Mouse (Mus musculus) urinary bladder, postnatal 14 days (tissue): Measurements from ENCODE around the gene Psme4.

ENCODE experiments used
- DNase-seq: peaks from one replicate; pipeline ENCODE4 v3.0.0; 2021; ENCODE audit warnings: low spot score

The Psme4 gene

DNA sequence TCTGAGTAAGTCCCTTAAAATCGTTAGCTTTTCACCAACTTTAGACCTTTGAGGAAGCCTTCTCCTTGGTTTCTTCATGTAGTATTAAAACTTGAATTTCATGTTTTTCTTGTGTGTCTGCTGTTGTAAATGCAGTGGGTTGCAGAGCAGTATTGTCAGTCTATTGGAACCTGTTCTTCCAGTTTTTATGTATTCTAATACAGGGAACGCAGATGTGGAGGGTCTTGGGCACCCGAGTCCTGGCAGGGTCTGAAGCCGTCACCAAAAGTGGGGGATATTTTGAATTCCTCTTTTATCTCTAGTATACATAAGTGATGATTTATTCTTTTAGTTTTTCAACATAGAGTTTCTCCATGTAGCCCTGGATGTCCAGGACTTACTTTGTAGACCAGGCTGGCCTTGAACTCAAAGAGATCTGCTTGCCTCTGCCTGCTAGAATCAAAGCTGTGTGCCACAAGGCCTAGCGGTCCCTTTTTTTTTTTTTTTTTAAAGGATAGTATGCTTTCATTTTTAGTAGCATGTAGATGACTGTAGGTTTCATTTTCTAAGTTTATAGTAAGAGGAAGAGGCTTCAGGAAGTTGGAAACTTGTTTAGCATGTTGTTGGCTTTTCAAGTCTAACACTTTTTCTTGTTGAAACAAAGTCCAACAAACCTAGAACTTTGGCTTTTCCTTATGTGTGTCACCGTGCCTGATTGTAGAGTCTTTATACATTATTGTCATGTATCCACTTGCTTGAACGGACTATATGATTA, 14.9 kb downstream of the Psme4 start:
- DNase-seq = no peak

DNA sequence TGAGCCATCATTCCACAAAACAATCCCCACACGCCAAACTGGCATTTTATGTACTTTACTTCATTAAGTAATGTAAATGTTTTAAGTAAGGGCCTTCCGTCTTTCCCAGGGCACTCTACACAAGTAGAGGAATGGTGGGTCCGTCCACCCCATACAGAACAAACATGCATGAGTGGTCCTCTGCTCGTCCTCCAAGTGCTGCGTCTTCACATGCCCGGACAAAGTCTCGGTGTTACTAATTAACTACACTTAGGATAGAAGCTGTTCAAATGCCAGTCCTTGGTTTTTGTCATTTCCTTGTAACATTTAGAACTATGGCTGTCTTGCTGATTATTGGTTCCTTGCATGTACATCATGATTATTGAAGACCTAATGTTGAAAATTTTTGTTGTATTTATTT, 21.2 kb downstream of the Psme4 start:
- no peak for DNase-seq

DNA sequence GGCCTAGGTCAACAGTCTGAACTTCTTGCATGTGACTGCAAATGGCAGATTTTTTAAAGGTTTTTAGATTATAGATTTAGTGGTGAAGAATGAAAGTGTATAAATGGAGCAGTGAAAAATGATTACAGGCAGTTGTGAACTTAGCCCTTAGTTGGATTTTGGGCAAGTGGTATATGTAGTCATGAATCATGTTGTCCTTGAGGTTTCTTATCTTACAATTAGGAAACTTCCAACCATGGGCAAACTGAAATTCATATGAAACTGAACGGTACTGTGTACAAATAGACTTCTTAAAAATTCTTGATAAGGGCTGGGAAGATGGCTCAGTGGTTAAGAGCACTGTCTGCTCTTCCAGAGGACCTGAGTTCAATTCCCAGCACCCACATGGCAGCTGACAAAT, 22.2 kb downstream of the Psme4 start:
- DNase-seq = no peak

DNA sequence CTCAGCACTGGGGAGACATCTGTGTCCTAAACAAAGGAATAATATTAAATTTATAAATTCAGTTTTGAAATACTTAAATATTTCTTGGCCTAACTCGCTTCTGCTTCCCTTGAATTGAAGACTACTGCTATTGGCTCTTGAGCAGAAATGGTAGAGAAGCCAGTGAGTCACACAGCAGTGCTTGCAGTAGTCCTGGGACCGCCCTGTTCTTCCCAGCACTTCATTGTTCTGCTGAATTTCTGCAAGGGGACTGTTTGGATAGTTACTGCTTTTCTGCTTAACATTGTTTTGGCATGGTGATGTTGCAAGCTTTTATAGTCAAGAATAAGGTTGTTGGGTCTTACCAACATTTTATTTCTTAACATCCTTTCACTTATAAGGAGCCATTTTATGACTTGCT, 25.7 kb downstream of the Psme4 start:
- no peak for DNase-seq

DNA sequence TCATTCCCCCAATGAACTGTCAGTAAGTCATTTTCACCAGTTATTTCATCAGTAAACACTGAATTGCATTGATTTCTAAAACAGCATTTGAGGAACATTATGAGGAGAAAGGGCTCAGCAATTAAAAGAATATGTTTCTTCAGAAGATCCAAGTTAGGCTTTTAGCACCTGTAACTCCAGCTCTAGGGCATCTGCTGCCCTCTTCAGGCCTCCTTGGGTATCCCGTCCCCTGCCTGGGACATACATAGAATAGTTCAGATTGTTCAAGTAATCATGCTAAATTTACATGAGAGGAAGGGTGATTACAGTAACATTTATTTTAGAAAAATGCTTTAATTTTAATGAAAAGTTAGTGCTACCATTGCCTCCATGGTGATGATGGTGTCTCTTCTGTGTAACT, 28.0 kb downstream of the Psme4 start:
- DNase-seq = peak; percentile 53

DNA sequence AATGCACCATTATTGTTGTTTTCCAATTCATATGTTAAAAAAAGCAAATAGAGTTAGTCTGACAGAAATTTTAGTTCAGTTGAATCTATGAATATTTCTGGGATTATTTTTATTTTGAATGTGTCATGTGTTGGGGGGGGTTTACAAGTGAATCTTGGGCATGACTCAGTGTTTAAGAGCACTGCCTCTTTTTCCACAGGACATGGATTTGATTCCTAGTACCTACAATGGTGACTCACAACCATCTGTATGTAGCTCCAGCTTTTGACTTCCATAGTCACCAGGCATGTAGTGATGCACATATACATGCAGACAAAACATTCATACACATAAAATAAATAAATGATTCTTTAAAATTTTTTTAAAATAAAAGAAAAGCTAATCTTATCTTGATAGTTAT, 28.6 kb downstream of the Psme4 start:
- DNase-seq = no peak

DNA sequence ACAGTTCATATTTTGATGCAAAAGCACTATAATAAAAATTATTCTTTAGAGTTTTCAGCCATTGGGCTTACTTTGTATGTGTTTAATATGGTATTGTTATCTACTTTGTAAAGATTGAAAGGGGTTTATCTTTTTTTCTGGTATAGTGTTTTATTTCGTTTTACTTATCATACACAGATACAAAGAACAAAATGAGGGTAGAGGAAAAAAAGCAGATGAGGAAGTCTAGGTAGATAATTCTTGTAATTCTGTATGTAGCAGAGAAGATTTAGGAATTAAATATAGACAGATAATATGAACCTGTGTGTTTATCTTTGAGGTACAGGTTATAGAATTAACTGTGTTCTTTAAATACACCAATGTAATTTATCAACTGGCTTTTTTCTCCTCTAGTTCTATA, 30.9 kb downstream of the Psme4 start:
- DNase-seq = no peak

DNA sequence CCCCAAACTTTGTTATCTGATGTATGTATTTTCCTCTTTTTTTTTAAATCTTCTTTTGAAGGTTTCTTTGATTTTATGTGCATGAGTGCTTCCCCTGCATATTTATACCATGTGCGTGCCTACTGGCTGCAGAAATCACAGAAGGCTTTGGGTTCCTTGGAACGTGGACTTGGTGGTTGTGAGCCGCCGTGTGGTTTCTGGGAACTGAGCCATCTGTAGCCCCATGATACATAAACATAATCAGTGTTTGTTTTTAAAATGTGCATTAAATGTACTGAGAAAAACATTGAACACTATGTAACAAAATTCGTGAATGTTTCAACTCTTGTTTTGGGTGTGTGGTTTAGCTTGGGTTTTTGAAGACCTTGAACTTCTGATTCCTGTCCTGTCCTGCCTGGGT, 49.6 kb downstream of the Psme4 start:
- DNase-seq = no peak

DNA sequence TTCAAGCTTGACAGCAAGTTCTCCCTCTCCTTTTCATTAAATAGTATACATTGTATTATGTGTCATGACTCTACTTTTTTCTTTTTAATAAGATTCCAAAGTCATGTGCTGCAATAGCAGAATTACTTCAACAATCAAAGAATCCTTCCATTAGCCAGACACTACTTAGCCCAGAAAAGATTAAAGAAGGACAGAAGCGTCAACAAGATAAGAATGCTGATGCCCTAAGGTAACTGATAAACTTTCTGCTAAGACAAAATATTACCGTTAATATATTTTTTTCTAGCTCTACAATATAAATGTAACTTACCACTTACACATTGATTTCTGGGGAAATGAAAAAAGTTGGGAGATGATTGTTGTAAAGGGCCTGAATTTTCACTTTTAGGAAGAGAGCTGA, 67.3 kb downstream of the Psme4 start:
- no peak for DNase-seq

DNA sequence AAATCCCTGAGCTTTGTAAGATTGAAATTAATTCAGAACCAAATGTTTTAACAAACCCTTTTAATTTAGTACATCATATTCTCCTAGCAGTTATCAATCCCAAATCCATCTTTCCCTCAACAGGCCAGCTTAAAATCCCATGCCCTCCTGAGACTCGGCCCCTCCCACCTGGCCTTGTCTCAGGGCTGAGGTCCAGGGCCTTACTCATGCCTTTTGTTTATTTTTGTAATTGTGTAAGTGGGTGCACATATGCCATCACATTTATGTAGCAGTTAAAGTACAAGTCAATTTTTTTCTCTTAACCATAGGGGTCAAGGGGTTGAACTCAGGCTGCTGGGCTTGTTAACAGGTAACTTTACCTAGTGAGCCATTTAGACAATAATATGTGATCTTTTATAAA, 72.8 kb downstream of the Psme4 start:
- no peak for DNase-seq

DNA sequence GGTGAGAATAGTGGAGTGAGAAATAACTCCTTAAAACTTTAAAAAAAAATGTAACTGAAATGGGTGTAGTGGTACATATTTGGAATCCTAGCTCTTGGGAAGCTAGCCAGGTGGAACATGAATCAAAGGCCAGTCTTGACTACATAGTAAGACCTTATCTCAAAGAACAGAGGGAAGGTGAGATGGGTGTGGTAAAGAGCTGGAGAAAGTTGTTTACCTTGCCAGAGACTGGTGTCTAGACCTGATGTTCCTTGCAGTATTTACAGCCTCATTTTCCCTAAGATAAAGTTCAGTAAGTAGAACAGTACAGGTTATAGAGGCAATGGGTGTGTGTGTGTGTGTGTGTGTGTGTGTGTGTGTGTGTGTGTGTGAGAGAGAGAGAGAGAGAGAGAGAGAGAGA, 100.9 kb downstream of the Psme4 start:
- no peak for DNase-seq

DNA sequence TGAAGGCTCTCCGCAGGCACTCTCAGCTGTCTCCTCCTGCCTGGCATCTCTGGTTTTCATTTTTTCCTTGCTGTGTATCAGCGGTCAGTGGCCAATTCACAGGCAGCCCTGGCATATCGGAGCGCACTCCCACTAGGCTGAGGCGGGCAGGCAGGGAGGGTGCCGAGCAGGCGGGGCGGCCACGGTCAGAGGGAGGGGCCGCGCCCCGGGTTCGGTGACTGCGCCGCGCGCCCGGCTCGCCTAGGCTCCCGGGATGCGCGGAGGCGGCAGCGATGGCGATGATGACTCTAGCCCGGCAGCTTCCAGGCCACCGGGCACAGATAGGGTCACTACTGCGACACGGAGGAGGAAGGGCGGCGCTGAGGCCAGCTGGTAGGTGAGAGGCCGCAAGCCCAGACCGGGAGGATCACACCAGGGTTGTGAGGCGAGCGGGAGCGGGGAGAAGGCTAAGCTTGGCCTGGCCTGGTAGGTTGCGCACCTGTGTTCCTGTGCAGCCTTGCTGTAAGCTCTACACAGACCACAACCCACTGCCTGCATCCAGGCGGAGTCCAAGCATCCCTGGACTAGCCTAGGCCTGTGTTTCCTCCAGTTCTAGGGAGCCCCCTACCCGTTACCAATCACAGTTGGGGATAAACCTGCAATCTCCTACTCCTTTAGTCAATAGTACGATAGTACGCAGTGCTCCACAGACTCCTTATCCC, 113.8 kb downstream of the Psme4 start, which contains the start of the genes Gpr75 and Asb3:
TSS of gene Gpr75 (plus strand) at position 188 of the 701 bp plus-strand sequence.
TSS of gene Asb3 (plus strand) at position 246 of the 701 bp plus-strand sequence.
- peak; percentile 49 for DNase-seq

DNA sequence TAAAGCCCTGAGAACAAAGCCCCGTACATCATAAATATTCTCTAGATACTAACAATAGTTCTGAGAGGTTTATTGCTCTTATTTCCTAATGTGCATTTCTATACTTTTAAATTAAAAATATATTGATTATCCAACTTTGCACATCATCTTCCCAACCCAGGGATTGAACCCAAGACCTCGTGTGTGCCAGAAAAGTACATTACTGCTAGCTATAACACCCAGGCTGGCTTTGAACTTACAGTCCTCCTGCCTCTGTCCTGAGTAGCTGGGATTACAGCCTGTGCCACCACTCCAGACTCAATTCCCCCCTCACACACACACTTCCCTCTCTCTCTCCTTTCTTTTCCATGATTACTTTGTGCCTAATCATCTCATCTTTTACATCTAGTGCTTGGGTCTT, 116.6 kb downstream of the Psme4 start:
- DNase-seq = no peak

DNA sequence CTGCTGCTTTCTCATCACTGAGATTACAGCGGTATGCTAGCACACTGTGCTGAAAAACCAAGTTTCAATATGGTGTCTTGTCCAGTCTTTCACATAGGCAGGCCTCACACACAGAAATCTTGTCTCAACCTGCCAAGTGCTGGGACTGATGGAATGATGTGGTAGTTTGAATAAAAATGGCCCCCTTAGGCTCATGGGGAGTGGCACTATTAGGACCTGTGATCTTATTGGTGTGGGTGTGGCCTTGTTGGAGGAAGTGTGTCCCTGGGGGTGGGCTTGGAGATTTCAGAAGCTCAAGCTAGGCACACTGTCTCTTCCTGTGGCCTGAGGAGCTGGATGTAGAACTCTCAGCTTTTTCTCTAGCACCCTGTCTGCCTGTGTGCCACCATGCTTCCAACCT, 124.7 kb downstream of the Psme4 start:
- DNase-seq = no peak

DNA sequence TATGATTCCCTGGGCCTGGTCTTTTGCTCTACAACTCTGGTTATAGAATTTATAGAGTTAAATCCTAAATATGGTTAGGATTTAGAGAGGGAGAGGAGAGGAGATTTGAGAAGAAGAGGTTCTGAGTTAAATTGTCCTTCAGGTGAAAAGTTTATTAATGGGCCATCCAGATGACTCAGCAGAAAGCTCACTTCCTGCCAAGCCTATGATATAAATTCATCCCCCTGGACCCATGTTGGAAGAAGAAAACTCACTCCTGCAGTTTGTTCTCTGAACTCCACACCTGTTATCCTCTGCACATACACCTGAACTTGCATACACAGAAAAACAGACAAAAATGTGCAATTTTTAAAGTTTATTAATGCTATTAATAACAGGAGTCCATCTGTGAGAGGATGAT, 127.8 kb downstream of the Psme4 start:
- no peak for DNase-seq

DNA sequence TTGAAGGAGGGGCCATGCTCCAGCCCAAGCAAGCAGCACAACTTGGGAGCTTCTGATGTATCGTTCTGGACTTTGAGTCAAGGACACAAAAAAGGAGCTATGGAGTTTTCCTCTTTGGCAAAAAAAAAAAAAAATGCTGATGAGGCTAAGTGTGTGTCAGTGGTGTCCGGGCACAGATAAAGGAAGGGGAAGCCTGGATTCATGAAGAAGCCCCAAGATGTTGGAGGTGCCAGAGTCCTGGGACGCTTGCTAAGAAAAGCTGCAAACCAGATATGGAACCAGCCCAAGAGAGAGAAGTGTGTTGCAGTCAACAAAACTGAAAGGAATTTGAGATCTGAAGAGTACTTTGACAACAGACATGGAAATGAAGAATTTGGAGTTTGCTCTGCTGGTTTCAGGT, 140.8 kb downstream of the Psme4 start:
- DNase-seq = no peak

DNA sequence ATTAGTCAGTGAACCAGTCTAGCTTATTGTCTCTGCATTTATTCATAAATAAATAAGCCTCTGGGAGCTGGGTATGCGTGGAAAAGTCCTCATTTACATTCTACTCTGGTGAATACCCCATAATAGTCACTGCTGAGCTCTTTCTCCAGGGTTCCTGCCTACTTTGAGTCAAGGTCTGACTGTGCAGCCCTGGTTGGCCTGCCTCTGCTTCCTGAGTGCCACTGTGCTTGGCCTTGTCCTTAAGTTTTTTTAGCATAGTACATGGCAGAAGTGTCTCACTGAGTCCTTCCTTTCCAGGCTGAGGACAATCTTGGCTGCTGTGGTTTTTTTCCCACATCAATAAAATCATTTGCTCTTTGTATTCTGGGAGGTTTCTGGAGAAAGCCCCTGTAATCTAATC, 149.1 kb downstream of the Psme4 start:
- DNase-seq = no peak

DNA sequence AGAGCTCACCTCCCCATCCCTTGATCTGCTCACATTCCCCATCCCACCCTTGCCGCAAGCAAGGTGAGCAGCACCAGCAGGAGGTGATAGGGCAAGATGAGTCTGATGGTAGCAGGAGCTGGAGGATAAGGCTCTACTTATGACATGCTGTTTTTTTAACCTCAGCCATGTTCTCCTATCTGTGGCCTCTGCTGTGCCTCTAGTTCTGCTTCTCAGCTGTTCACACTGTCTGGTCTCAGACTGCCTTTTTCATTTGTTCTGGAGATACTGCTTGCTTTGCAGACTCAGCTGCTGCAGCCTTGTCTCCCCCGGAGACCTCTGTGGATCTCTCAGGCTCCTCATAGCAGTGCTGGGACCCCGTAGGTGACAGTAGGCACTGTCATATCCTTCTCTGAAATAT, 151.8 kb downstream of the Psme4 start:
- DNase-seq = no peak

DNA sequence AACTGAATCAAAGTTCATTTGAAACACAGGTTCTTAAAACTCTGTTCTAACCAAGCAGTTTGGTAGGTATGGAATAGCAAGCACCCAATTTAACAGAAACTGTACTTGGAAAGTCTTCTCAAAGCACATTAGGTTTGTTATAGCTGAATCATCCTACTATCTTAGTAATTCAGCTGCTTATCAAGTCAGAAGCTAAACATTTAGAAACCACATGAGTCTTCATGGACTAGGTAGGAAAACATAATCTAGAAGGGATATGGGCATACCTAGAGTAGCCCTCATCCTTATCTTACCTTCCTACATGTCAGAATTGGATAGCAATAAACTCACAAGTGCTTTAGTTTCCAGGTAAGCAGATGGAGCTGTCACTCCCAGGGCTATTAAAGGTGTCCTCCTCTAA, 156.6 kb downstream of the Psme4 start:
- DNase-seq = no peak

DNA sequence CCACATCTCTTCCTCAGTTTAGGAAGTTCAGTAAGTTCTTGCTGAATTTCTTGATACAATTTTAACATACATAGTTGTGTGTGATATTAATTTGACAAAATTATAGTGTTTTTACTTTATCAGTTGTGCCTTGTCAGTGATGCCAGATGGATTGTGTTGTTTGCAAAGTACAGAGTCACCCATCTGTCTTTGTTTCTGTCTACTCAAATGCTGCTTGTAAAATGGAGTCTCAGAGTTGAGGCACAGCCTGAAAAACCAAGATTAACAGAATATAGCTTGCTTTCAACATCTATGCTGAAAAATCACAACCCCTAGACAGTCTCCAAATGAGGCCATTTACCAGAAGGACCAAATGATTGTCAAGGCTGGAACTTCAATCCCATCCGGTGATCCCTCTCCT, 157.0 kb downstream of the Psme4 start:
- DNase-seq = no peak
